12 mouse cellular contexts compared by ENCODE assay signal in the genomic region with DNA sequence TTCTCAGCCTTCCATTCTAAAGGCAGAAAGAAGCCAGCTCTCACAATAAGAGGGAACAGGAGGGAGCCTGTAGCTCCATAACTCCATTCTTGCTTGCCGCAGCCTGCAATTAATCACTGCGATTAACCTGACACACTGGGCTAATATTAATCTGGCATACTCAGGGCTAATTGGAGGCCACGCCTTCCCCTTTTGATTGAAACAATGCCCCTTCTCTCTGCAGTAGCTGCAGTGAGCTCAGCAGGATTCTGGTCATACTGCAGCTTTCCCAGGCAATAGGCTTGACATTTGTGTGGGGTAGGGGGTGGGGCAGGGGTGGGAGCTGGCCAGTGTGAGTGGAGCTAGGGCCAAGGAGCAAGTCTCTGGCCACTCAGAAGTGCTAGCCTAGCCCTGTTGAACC.
DNase-seq lines count a peak whose midpoint lies in the region; ATAC-seq and TF ChIP-seq lines count a peak whose summit lies in the region.
"Had no signal": no experiment of that assay in that cellular context is flagged by ENCODE, and none has a peak within 500 bp of the region (broad histone marks: within the 10 kb centered on the region; RNA-seq: fewer than 3 reads in every experiment).

No protein-coding gene starts in this region.

- TF ChIP-seq EP300 in heart, adult 2 months (IDR thresholded peaks at IDR 0.05; ENCODE audit: insufficient read depth, low read depth, low read length), result no peak

- WGBS in heart, adult 2 months, result 76% methylated on average over 3 of the region's 3 CpGs
- 18% methylated on average over 3 of the region's 3 CpGs for WGBS in neural tube, embryonic 11.5 days
- WGBS in hindbrain, embryonic 16.5 days, result 14% methylated on average over 3 of the region's 3 CpGs

- no peak overlapping the region for H3K9ac ChIP-seq in heart, adult 2 months (ENCODE audit: low read depth, low read length)
- H3K9ac ChIP-seq in neural tube, embryonic 11.5 days (ENCODE audit: low read length), result no peak overlapping the region
- H3K9ac ChIP-seq in hindbrain, embryonic 16.5 days (ENCODE audit: low read depth, low read length), result no peak overlapping the region
- H3K9ac ChIP-seq: lung, embryonic 14.5 days had no signal

- TF ChIP-seq POLR2A in heart, adult 2 months (IDR thresholded peaks at IDR 0.05; ENCODE audit: insufficient read depth, low read depth, low read length), result no peak

- H3K4me1 ChIP-seq in heart, adult 2 months (ENCODE audit: control insufficient read depth, insufficient read depth, low read length), result peaks cover 3% of the 10 kb centered on the region
- 0 out of 2 replicates have a peak, but pooled peaks cover 3% of the 10 kb centered on the region for H3K4me1 ChIP-seq in neural tube, embryonic 11.5 days (ENCODE audit: control insufficient read depth, insufficient read depth, low read length)
- H3K4me1 ChIP-seq in hindbrain, embryonic 16.5 days (ENCODE audit: control insufficient read depth, insufficient read depth, low read depth, low read length), result peaks cover 5% of the 10 kb centered on the region; the same call in 1 of the 2 replicates

- H3K9me3 ChIP-seq in neural tube, embryonic 11.5 days (ENCODE audit: control insufficient read depth, low read length), result no peaks in the 10 kb centered on the region
- H3K9me3 ChIP-seq in hindbrain, embryonic 16.5 days (ENCODE audit: control insufficient read depth, low read length), result no peaks in the 10 kb centered on the region

- H3K79me2 ChIP-seq in heart, adult 2 months (replicated peaks; ENCODE audit: control insufficient read depth, insufficient read depth, low read length), result no peaks in the 10 kb centered on the region

- H3K27me3 ChIP-seq in heart, adult 2 months (ENCODE audit: control insufficient read depth, insufficient read depth, low read length), result no peaks in the 10 kb centered on the region
- H3K27me3 ChIP-seq in neural tube, embryonic 11.5 days (ENCODE audit: control insufficient read depth, insufficient read depth, low read length), result no peaks in the 10 kb centered on the region
- H3K27me3 ChIP-seq in hindbrain, embryonic 16.5 days (replicated peaks; ENCODE audit: control insufficient read depth, insufficient read depth, low read length), result no peaks in the 10 kb centered on the region

- ATAC-seq in neural tube, embryonic 11.5 days (ENCODE audit: insufficient read depth, low FRiP score, low TSS enrichment), result peak; percentile 35; the same call in 1 of the 2 replicates
- peak; percentile 79 for ATAC-seq in hindbrain, embryonic 16.5 days

- no peak overlapping the region for H3K27ac ChIP-seq in heart, adult 2 months
- no peak overlapping the region for H3K27ac ChIP-seq in neural tube, embryonic 11.5 days (ENCODE audit: low read depth, low read length)
- no peak overlapping the region for H3K27ac ChIP-seq in hindbrain, embryonic 16.5 days (ENCODE audit: low read depth, low read length)
- H3K27ac ChIP-seq: gastrocnemius, adult 2 months had no signal

- no peak overlapping the region for H3K4me2 ChIP-seq in neural tube, embryonic 11.5 days (ENCODE audit: low read depth)
- H3K4me2 ChIP-seq in hindbrain, embryonic 16.5 days (ENCODE audit: low read length), result no peak overlapping the region
- H3K4me2 ChIP-seq: lung, embryonic 14.5 days had no signal

- no peaks in the 10 kb centered on the region for H3K36me3 ChIP-seq in heart, adult 2 months (ENCODE audit: control insufficient read depth, insufficient read depth, low read length)
- H3K36me3 ChIP-seq in neural tube, embryonic 11.5 days (ENCODE audit: control insufficient read depth, insufficient read depth, low read length), result no peaks in the 10 kb centered on the region
- H3K36me3 ChIP-seq in hindbrain, embryonic 16.5 days (ENCODE audit: control insufficient read depth, insufficient read depth, low read length), result no peaks in the 10 kb centered on the region

- H3K4me3 ChIP-seq in heart, adult 2 months, result no peak overlapping the region
- H3K4me3 ChIP-seq in neural tube, embryonic 11.5 days (ENCODE audit: low read depth, low read length), result no peak overlapping the region
- H3K4me3 ChIP-seq in hindbrain, embryonic 16.5 days (ENCODE audit: low read length), result no peak overlapping the region
- H3K4me3 ChIP-seq: gastrocnemius, adult 2 months had no signal

- intact Hi-C loops in heart, adult 2 months (cut with DNase I), result no loop called here

- peak; percentile 90 for DNase-seq in heart, adult 11 months
- no peak for DNase-seq in heart, adult 2 months
- DNase-seq in neural tube, embryonic 11.5 days (ENCODE audit: low spot score), result peak; percentile 41
- DNase-seq in neural tube, embryonic 10.5 days (ENCODE audit: extremely low spot score, low spot score), result no peak
- no peak for DNase-seq in spleen, postnatal 4 days (ENCODE audit: low spot score in 2 of 2)
- no peak for DNase-seq in gastrocnemius, adult 8-10 months (ENCODE audit: low spot score in 2 of 2)
- DNase-seq in thymus, postnatal 0 days (ENCODE audit: low spot score), result no peak
- DNase-seq: adrenal gland, postnatal 14 days; cerebellum, adult 9-11 months; gastrocnemius, adult 2 months; lung, embryonic 14.5 days had no signal

- no peak for TF ChIP-seq CTCF in heart, adult 2 months (IDR thresholded peaks at IDR 0.05)

Comparison
In these comparisons a context has a peak if more than half of its experiments do, and no peak if none do; other contexts are left out.
1. DNase-seq: peak in heart, adult 11 months (single experiment) and neural tube, embryonic 11.5 days (single experiment); none in heart, adult 2 months (0 of 2), neural tube, embryonic 10.5 days (single experiment), spleen, postnatal 4 days (0 of 2), gastrocnemius, adult 8-10 months (0 of 2) and thymus, postnatal 0 days (single experiment).